Mouse (Mus musculus) urinary bladder, adult 2 months (tissue): ENCODE results near the gene Acp5. TPM values are rescaled to one million over a fixed set of nuclear protein-coding genes. Genes with fewer than 3 reads are reported as not detected.
"Not testable (repeated sequence)": the region's sequence is repeated elsewhere in the genome, so short reads cannot be mapped to it uniquely, and the experiment has no call there.

ENCODE experiments used
- DNase-seq: peaks from one replicate; pipeline ENCODE4 v3.0.0; 2022; ENCODE audit warnings: low spot score
- polyA plus RNA-seq: library from polyadenylated mRNA; depleted of rRNA; stranded (reverse); fragments of >200 nt; gene quantifications from 2 replicates; pipeline ENCODE4 v1.2.3, GENCODE M21; 2012; rRNA removed

Gene Acp5
- 24.0 and 35.7 TPM in 2 replicates for polyA plus RNA-seq

DNA sequence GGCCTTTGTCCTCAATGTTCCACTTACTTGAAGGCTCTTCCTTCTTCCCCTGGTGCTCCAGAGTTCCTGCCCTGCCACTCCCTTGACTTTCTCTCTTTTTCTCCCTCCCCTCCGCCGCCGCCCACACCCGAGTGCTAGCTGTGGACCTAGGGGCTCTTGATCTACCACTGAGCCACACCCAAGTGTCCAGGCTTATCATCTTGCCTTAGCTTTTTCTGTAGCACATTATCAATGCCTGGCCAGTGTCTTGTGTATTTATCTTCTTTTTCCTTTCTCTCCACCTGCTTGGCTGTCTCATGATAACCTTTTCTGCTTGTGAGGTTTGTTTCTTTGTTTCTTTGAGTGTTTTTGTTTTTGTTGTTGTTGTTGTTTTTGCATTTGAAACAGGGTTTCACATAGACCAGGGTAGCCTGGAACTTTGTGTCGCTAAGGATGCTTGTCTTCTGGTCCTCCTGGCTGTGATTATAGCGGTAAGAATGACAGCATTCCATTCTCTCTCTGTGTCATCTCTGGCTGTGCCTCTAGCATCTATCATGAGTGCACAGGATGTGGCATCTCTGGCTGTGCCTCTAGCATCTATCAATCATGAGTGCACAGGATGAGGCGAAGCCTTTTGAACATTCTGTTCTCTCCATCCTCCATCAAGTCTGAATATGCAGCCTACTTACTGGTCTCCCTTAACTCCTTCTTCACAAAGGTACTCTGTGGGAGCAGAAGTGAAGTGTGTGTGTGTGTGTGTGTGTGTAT is at the start of gene Acp5:
Gene Acp5 (minus strand): TSS at position 68 of the 747 bp plus-strand sequence.
- DNase-seq: no peak

DNA sequence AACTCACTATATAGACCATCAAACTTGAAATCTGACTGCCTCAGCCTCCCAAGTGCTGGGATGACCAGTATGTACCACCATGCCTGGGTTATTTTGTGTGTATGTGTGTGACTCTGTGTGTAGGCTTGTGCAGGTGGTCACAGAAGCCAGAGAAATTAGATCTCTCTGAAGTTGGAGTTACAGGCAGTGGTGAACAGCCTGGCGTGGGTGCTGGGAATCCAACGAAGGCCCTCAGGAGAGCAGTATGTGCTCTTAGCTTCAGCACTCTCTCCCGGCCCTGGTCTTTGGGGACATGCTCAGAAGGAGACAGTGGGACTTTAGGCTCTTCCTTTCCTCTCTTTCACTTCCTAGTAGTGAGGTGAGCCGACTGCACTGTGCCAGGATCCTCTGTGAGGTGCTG is 36.8 kb upstream of the Acp5 start:
- DNase-seq: no peak

DNA sequence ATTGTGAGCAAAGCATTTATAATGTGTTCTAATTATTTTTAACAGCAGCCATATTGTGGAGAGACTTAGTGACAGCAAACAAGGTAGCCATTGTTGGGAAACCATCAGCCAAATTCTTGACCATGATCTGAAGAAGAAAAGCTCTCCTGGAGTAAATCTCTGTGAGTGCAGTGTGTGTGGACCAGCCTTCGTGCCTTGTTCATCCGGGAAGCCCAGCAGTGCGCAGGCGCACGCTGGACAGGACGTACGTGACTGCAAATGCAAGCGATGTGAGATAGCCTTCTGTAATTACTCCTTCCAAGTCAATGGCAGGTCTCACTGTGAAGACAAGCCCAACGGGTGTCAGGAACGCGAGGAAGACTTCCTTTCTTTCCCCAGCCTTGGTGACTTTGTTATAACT is 33.8 kb upstream of the Acp5 start:
- DNase-seq: no peak

GRCm38 (mm10) chr9:22167751-22168150 is 32.2 kb upstream of the Acp5 start:
- no peak for DNase-seq

DNA sequence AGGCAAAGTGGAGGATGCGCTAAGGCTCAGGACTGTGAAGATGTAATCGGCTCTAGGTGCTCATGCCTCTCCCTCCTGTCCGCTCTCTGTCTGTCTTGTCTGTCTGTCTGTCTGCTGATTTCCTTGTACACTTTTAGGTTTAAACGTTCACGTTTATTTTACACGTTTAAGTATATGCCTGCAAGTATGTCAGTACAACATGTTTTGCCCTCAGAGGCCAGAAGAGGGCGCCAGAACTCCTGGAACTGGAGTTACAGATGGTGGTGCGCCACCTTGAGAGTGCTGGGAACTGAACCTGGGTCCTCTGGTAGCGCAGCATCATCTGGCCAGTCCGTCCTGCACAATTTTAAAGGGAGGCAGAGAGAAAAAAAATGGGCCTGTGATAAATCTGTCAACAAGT is 31.2 kb upstream of the Acp5 start:
- no peak for DNase-seq

GRCm38 (mm10) chr9:22165964-22166363 is 30.5 kb upstream of the Acp5 start:
- DNase-seq: no peak

- DNase-seq: no peak
Observed at GRCm38 (mm10) chr9:22164711-22165668, 29.5 kb upstream of the Acp5 start.

- DNase-seq: no peak
Observed at GRCm38 (mm10) chr9:22162912-22163311, 27.4 kb upstream of the Acp5 start.

GRCm38 (mm10) chr9:22162305-22162704 is 26.8 kb upstream of the Acp5 start:
- no peak for DNase-seq

- DNase-seq: no peak
Observed at GRCm38 (mm10) chr9:22161299-22161698, 25.8 kb upstream of the Acp5 start.

GRCm38 (mm10) chr9:22157516-22158265 is 22.2 kb upstream of the Acp5 start:
- no peak for DNase-seq

DNA sequence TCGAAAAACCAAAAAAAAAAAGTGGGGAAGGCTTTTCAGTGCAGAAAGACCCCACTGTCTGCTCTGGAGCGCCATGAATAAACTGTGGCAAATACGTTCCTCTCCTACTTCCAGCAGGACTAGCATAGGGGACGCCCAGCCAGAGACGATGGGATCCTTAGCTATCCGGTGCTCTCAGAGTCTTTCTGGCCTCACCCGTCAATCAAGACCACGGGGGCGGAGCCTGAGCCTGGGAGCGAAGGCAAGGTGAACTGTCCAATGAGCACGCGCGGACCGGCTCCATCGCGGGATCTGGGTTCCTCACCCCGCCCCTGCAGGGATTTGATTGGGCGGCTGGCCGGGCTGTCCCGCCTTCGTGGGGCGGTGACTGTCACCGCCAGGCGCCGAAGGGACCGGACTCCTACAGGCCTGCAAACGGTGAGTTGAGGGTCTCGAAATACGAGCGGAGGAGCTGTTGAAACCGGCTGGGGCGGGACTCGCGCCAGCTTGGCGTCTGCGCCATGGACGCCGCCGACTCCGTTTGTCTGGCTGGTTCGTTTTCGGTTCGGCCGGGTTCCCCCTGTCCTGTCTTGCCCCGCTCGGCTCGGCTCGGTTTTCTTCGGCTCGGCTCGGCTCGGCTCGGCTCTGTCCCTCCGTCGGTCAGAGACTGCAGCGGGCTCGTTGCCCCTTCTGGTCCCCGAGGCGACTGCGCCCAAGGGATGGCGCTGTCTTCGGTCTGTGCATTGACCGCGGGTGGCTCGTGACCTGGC is 21.2 kb upstream of the Acp5 start, which contains the start of gene Pigyl:
Gene Pigyl (plus strand): TSS at position 350 of the 749 bp plus-strand sequence.
- peak; percentile 93 for DNase-seq

DNA sequence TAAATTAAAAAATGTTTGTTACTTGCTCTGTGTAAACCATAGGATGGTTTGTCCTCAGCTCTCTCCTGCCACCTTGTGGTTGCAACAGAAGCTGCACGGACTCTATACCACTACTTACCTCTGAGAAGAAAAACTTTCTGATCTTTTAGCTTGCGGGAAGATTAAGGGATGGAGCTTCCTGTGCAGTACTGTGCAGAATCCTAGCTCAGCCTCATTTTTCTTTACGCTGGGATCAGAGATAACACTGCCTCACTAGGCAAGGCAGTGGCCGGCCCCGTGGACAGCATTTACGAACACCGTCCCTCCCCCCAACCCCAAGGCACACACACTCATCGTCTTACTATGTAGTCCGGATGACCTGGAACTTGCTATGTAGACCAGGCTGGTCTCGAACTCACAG is 20.1 kb upstream of the Acp5 start:
- DNase-seq: no peak

GRCm38 (mm10) chr9:22153810-22154209 is 18.3 kb upstream of the Acp5 start:
- no peak for DNase-seq

GRCm38 (mm10) chr9:22150946-22151345 is 15.4 kb upstream of the Acp5 start:
- DNase-seq: no peak

GRCm38 (mm10) chr9:22150249-22150693 is 14.8 kb upstream of the Acp5 start:
- DNase-seq: not testable (repeated sequence)

DNA sequence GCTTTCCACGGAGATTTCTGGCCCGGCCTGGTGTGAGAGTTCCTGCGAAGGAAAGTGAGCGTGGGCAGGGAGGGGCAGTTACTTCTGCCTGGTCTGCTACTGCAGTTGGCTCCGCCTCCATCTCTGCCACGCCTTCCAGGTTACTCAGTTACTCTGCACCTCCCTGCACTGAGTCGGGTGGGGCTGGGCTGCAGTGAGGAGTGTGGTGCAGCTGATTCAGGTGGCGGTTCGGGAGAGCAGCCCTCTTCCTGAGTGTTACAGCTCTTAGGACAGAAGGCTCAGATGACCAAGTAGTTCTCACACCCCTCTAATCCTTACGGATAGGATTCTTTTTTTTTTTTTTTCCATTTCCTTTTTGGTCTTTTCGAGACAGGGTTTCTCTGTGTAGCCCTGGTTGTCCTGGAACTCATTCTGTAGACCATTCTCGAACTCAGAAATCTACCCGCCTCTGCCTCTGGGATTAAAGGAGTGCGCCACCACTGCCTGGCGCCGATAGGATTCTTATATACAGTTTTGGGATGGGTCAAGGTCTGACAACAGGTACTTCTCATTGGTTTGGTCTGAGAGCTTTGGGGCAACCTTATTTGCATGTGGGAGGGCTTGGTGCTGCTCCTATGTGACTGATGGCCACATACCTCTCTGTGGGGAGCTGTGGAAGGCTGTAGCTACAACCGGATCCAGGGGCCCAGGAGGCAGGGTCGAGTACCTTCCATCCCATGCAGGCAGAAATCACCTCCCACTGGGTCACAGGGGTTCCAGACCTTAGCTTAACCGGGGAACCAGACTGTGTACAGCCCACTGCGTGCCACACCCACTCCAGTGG is 14.1 kb upstream of the Acp5 start:
- no peak for DNase-seq

DNA sequence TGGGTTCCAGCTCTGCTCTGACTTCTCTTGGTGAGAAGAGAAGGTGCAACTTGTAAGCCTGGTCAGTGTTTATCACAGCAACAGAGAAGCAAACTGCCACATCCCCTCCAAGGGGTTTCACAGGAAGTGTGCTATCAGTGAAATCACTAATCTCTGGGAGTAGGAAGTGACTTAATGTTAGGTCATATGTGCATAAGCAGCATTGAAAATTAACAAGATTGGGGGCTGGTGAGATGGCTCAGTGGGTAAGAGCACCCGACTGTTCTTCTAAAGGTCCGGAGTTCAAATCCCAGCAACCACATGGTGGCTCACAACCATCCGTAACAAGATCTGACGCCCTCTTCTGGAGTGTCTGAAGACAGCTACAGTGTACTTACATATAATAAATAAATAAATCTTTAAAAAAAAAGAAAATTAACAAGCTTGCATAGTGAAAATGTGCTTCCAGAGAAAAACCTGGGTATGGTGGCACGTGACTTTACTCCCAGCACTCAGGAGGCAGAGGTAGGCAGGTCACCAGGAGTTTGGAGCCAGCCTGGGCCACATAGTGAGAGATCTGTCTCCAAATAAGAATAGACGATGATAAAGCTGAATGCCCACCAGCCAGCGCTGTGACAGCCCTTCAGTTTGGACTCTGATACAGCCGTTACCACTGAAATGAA is 8.9 kb upstream of the Acp5 start:
- no peak for DNase-seq
